Mouse (Mus musculus): ENCODE results near the gene Lzts2.

DNA sequence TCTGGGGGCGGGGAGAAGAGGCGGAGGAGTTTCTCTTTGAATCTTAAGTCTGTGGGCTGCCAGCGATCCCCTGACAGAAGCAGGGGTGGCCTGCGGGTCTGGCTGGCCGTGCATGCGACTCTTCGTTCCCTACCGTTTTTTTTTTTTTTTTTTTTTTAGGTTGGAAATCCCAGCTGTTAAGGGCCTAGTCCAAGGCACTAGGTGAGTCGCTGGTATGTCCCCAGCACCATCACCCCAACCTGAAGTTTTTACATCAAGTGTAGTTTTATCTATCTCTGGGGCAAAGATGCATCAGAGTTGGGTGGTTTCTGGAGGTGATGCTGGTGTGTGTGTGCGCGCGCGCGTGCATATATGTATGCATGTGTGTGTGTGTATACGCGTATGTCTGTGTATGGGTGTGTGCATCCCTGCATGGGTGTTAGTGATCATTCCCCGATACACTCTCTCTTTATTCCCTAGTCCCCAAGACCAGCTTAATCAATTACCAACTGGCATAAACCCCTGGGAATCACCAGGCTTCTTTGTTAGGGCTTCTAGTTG, 61.9 kb downstream of the Lzts2 start:
- TF ChIP-seq CTCF (IDR thresholded peaks at IDR 0.05; ENCODE audit: insufficient read depth, low read length), result no peak
- 0 out of 2 replicates have a peak, but pooled peaks have one; percentile 4 for TF ChIP-seq POLR2A (IDR thresholded peaks at IDR 0.05; ENCODE audit: borderline replicate concordance, extremely low read depth, low read depth, low read length)
